Mouse (Mus musculus) left cerebral cortex, adult 18-20 months (tissue): Measurements from ENCODE around the gene Zscan20. TPM values are rescaled to one million over a fixed set of nuclear protein-coding genes. Genes with fewer than 3 reads are reported as not detected.
A peak's percentile ranks its signal among the peaks of the same experiment; 100 is the strongest.
"Not testable (repeated sequence)": the region's sequence is repeated elsewhere in the genome, so short reads cannot be mapped to it uniquely, and the experiment has no call there.

Source experiments
- DNase-seq, 2 experiments: peaks; one replicate each; pipeline ENCODE4 v3.0.0; 2021 to 2022; ENCODE audit warnings: low spot score in 2 of 2, mixed read lengths in 1 of 2
- total RNA-seq, 2 experiments: library from RNA; stranded (reverse); gene quantifications; 2 replicates each; pipeline ENCODE4 v1.2.3; 2021

The Zscan20 gene
- total RNA-seq, 2 experiments from 2014 or later = 7.9 to 8.3 TPM

- DNase-seq = no peak
Observed at GRCm38 (mm10) chr4:128617363-128618120, 7.6 kb upstream of the Zscan20 start.

- no peak for DNase-seq
Observed at GRCm38 (mm10) chr4:128615761-128616160, 5.9 kb upstream of the Zscan20 start.

- peak; percentile 37 to 55 for DNase-seq
Observed at GRCm38 (mm10) chr4:128613326-128613725, 3.4 kb upstream of the Zscan20 start.

- DNase-seq = not testable (repeated sequence)
Observed at GRCm38 (mm10) chr4:128611726-128612125, 1.8 kb upstream of the Zscan20 start.

- no peak for DNase-seq
Observed at GRCm38 (mm10) chr4:128610706-128611105, 808 bp upstream of the Zscan20 start.

GRCm38 (mm10) chr4:128609276-128609924 lies 498 bp downstream of the Zscan20 start:
- no peak for DNase-seq

- DNase-seq = peak in 1 of 2 experiments; percentile 40
Observed at GRCm38 (mm10) chr4:128607661-128608060, 2.2 kb downstream of the Zscan20 start.

- peak; percentile 49 to 50 for DNase-seq
Observed at GRCm38 (mm10) chr4:128606586-128606985, 3.3 kb downstream of the Zscan20 start.

- no peak for DNase-seq
Observed at GRCm38 (mm10) chr4:128597801-128598560, 11.9 kb downstream of the Zscan20 start.

GRCm38 (mm10) chr4:128594062-128594461 lies 15.8 kb downstream of the Zscan20 start:
- DNase-seq = no peak

GRCm38 (mm10) chr4:128593286-128593685 lies 16.6 kb downstream of the Zscan20 start:
- DNase-seq = no peak

- DNase-seq = no peak
Observed at GRCm38 (mm10) chr4:128579182-128579581, 30.7 kb downstream of the Zscan20 start.

GRCm38 (mm10) chr4:128575811-128576210 lies 34.1 kb downstream of the Zscan20 start:
- DNase-seq = no peak

GRCm38 (mm10) chr4:128560327-128560726 lies 49.6 kb downstream of the Zscan20 start:
- DNase-seq = no peak

- DNase-seq = no peak
Observed at GRCm38 (mm10) chr4:128554198-128554597, 55.7 kb downstream of the Zscan20 start.

- DNase-seq = no peak
Observed at GRCm38 (mm10) chr4:128550756-128551155, 59.1 kb downstream of the Zscan20 start.

GRCm38 (mm10) chr4:128543956-128544486 lies 65.9 kb downstream of the Zscan20 start:
- not testable (repeated sequence) for DNase-seq

- peak in 1 of 2 experiments; percentile 56 for DNase-seq
Observed at GRCm38 (mm10) chr4:128543378-128543777, 66.5 kb downstream of the Zscan20 start.
